Mouse (Mus musculus) gastrocnemius, postnatal 14 days (tissue): ENCODE results near the gene Rabepk. TPM values are rescaled to one million over a fixed set of nuclear protein-coding genes. Genes with fewer than 3 reads are reported as not detected.
"Not testable (repeated sequence)": the region's sequence is repeated elsewhere in the genome, so short reads cannot be mapped to it uniquely, and the experiment has no call there.

Experiments
- DNase-seq: peaks from one replicate; pipeline ENCODE4 v3.0.0; 2021; ENCODE audit warnings: mixed read lengths
- intact Hi-C: fragments of 180-260 bp; cut with DNase I; formaldehyde crosslinking; loops from one replicate; pipeline ENCODE4 v1.15.1; 2025; ENCODE audit warnings: low total_unique reads
- total RNA-seq, 2 experiments: library from RNA; stranded (reverse); gene quantifications; 2 replicates each; pipeline ENCODE4 v1.2.3; 2021

Rabepk gene
- total RNA-seq, 2 experiments from 2014 or later, result 7.9 to 10.1 TPM

DNA sequence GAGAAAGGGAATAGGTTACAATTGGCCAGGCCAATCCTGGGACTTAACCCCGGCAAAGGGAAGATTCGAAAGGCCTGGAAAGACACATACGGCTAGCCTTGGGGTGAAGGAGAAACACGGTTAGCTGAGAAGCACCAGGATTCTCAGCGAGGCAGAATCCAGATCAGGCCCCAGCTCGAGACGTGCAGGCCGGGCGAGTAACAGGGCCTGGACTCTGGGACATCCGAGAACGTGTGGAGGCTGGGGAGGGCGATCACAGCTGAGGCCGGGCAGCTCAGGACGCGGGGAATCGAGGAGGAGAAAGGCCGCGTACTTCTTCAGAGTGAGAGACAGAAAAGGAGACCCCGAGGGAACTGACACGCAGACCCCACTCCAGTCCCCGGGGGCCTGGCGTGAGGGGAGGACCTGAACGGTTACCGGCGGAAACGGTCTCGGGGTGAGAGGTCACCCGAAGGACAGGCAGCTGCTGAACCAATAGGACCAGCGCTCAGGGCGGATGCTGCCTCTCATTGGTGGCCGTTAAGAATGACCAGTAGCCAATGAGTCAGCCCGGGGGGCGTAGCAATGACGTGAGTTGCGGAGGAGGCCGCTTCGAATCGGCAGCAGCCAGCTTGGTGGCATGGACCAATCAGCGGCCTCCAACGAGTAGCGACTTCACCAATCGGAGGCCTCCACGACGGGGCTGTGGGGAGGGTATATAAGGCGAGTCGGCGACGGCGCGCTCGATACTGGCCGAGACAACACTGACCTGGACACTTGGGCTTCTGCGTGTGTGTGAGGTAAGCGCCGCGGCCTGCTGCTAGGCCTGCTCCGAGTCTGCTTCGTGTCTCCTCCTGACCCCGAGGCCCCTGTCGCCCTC lies 28.1 kb downstream of the Rabepk start, which contains the start of gene Hspa5:
Gene Hspa5 (plus strand): TSS at position 603 of the 859 bp plus-strand sequence.
- peak; percentile 99 for DNase-seq
- intact Hi-C loops, result no loop called here

DNA sequence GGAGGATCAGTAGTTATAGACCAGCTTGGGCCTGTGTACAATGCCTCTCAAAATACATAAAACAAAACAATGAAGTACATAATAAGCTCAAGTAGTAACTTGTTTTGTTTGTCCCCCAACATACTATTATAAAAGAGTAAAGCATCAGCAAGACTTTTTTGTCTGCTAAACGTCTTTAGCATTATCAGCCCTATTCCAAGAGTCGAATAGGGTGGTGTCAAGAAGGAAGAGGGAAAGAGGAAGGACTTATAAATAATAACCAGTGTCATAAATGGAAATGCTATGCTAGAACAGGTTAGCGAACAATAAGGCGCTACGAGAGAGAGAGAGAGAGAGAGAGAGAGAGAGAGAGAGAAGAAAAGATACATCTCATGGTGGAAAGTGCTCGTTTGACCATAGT lies 28.8 kb downstream of the Rabepk start:
- intact Hi-C loops, result no loop called here
- no peak for DNase-seq

- no peak for DNase-seq
- intact Hi-C loops, result no loop called here
Measured at GRCm38 (mm10) chr2:34770049-34770448, 29.7 kb downstream of the Rabepk start.

GRCm38 (mm10) chr2:34764801-34765200 lies 34.9 kb downstream of the Rabepk start:
- intact Hi-C loops, result no loop called here
- no peak for DNase-seq

DNA sequence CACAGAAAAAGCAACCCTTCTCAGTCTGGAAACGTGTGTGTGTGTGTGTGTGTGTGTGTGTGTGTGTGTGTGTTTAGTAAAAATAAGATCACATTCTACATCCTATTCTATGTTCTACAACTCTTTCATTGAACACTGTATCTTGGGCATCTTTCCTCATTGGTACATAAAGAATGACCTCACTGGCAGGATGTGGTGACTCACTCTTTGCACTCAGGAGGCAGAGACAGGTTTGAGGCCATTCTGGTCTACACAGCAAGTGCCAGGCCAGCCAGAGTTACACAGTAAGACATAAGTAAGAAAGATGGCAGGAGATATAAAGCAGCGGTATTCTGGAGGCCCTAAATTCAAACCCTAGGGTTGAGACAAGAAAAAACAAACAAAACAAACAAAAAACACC lies 36.8 kb downstream of the Rabepk start:
- intact Hi-C loops, result no loop called here

DNA sequence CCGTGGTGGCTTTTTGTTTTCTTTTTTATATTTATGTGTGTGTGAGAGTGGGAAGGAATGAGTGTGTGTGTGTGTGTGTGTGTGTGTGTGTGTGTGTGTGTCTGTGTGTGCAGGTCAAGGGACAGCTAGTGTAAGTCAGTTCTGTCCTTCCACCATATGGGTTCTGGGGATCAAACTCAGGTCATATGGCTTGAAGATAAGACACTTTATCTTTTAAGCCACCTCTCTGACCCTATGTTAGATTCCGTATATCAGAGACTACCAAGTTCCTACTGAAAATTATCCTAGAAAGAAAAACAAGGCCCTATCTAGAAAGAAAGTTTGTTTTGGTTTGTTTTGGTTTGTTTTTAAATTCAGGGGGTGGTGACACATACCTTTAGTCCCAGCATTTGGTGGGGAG lies 37.5 kb downstream of the Rabepk start:
- intact Hi-C loops, result no loop called here
- no peak for DNase-seq

More for the DNA sequence above, 36.8 kb downstream of the Rabepk start:
- no peak for DNase-seq

GRCm38 (mm10) chr2:34761272-34761671 lies 38.4 kb downstream of the Rabepk start:
- intact Hi-C loops, DNase-seq: not testable (repeated sequence)

GRCm38 (mm10) chr2:34757341-34757740 lies 42.4 kb downstream of the Rabepk start:
- intact Hi-C loops, result no loop called here
- DNase-seq, result no peak

GRCm38 (mm10) chr2:34754551-34755358 lies 45.0 kb downstream of the Rabepk start, which contains the start of gene Gapvd1:
TSS of gene Gapvd1 (minus strand) at chr2:34755232.
- intact Hi-C loops, result no loop called here
- DNase-seq, result no peak

DNA sequence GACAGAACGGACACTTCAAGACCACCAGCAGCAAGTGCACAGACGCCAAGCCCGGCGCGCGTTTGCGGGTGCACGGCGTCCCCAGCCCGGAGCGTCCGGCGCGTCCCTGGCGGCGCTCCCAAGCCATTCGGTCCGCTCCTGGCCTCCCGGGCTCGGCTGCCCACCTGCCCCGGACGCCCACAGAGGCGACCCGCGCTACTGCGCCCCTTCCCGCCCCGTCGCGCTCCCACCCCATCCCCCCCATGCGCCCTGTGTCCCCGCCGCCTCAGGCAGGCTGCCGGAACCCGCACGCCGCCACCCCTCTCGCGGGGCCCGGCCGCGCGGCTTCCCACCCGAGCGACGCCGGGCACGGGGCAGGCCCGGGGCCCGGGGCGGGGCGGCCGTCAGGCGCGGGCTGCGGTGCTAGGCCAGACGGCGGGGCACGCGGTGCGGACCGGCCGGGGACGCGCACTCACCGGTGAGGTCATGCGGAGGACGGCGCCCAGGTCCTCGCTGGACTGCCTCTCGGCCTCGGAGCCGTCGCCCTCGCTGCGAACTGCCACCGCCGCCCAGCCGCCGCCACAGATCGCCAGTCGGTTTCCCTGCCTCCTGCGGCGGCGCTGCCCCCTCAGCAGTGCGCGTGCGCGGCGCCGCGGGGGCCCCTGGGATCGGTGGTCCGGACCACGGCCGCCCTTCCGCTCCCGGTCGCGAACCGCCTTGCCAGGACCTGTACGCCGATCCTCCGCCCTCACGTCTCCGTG lies 45.7 kb downstream of the Rabepk start:
- peak; percentile 93 for DNase-seq
- intact Hi-C loops, result no loop called here

DNA sequence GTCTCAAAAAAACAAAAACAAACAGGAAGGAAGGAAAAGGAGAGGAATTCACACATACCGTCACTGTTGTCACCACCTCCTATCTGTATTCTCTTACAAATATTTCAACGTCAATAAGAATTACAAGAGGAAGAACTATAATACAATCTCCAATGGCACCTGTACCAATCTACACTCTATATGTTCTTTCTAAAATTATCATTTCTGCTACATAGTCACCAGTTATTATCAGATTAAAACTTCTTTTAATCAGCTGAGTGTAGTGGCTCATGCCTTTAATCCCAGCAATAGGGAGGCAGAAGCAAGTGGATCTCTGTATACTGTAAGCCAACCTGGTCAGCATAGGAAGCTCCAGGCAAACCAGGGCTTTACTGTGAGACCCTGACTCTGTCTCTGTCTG lies 49.5 kb downstream of the Rabepk start:
- intact Hi-C loops, result no loop called here
- no peak for DNase-seq

GRCm38 (mm10) chr2:34748479-34748878 lies 51.2 kb downstream of the Rabepk start:
- intact Hi-C loops, result no loop called here

DNA sequence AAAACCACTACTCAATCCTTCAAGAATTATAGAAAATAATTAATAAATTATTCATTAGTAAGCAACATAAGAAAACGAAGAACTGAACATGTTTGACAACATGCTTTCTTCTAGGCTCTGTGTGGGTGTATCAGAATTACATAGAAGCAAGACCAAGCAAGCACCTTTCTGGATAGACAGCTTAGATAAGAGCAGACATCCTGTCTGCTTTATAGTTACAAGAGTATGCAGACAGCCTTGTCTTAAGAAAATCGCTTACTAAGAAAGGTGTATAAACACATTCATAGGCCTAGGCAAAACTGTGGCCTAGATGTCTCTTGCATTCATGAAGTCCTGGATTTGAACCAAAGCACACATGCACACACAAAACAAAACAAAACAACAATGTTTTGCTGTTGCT lies 54.0 kb downstream of the Rabepk start:
- intact Hi-C loops, result no loop called here
- no peak for DNase-seq

More at GRCm38 (mm10) chr2:34748479-34748878, 51.2 kb downstream of the Rabepk start:
- DNase-seq, result no peak

- no peak for DNase-seq
- intact Hi-C loops, result no loop called here
Measured at GRCm38 (mm10) chr2:34744476-34744875, 55.2 kb downstream of the Rabepk start.

GRCm38 (mm10) chr2:34742675-34743074 lies 57.0 kb downstream of the Rabepk start:
- no peak for DNase-seq
- intact Hi-C loops, result no loop called here

DNA sequence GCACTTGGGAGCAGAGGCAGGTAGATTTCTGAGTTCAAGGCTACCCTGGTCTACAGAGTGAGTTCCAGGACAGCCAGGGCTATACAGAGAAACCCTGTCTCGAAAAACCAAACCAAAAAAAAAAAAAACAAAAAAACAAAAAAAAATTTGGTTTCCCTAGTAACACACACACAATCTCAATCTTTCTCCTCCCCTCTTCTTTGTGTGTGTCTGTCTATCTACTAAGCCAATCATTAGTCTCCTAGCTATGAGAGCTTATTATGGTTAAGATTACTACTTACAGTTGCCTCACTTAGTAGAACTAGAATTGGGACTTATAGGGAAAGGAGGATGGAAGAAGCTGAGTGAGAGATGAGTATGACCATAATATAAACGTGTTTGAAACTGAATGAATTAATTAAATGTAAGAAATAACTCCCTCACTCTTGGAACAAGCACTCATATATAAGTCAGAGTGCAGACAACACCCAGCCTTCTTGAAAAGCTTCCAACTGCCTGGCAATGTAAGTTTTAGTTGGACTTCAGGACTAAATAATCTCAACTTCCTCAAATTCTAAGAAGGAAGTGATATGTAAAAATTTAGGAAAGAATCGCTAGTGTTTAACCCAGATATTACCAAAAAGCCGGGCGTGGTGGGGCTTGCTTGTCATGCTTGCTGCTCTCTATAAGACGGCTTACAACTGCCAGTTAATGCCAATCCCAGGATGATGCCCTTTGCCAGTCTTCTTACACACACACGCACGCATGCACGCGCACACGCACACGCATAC lies 58.1 kb downstream of the Rabepk start:
- intact Hi-C loops, result no loop called here
- no peak for DNase-seq

- intact Hi-C loops, result no loop called here
- DNase-seq, result no peak
Measured at GRCm38 (mm10) chr2:34739684-34740391, 59.9 kb downstream of the Rabepk start.

- intact Hi-C loops, result no loop called here
- no peak for DNase-seq
Measured at GRCm38 (mm10) chr2:34737911-34738310, 61.8 kb downstream of the Rabepk start.
